Mouse (Mus musculus): ENCODE measurements around the gene Krtap10-4. TPM values are rescaled to one million over a fixed set of nuclear protein-coding genes. Genes with fewer than 3 reads are reported as not detected.

Krtap10-4 gene
- not detected for polyA plus RNA-seq (2014; fragmentation: Illumina TruSeq; extraction: RNeasy Lipid Tissue Mini Kit (QIAGEN cat#74804); ENCODE audit: low read depth, low replicate concordance)

GRCm38 (mm10) chr10:77826951-77827350 lies at the start of gene Krtap10-4:
Gene Krtap10-4 (minus strand): TSS chr10:77827095.

GRCm38 (mm10) chr10:77861675-77862074 lies 34.8 kb upstream of the Krtap10-4 start, which contains the start of gene Gm3285:
Gene Gm3285 (plus strand): TSS chr10:77861975.

GRCm38 (mm10) chr10:77852559-77852958 lies 25.7 kb upstream of the Krtap10-4 start, which contains the start of gene Gm10318:
Gene Gm10318 (plus strand): TSS chr10:77852859.

GRCm38 (mm10) chr10:77846503-77846902 lies 19.6 kb upstream of the Krtap10-4 start, which contains the start of gene Gm36176:
Gene Gm36176 (plus strand): TSS chr10:77846803.

GRCm38 (mm10) chr10:77835647-77836046 lies 8.8 kb upstream of the Krtap10-4 start, which contains the start of gene Krtap10-10:
Gene Krtap10-10 (plus strand): TSS chr10:77835947.

GRCm38 (mm10) chr10:77814382-77814781 lies 12.5 kb downstream of the Krtap10-4 start, which contains the start of gene Gm2696:
Gene Gm2696 (plus strand): TSS chr10:77814682.

GRCm38 (mm10) chr10:77811743-77812142 lies 15.2 kb downstream of the Krtap10-4 start, which contains the start of gene Gm9507:
Gene Gm9507 (minus strand): TSS chr10:77811843.

GRCm38 (mm10) chr10:77798921-77799508 lies 27.9 kb downstream of the Krtap10-4 start, which contains the start of gene Gm19668:
Gene Gm19668 (minus strand): TSS chr10:77799133.

GRCm38 (mm10) chr10:77794976-77795375 lies 31.9 kb downstream of the Krtap10-4 start, which contains the start of gene Gm9639:
Gene Gm9639 (minus strand): TSS chr10:77795076.

GRCm38 (mm10) chr10:77787876-77788275 lies 39.0 kb downstream of the Krtap10-4 start, which contains the start of gene Gm7137:
Gene Gm7137 (minus strand): TSS chr10:77788200.

GRCm38 (mm10) chr10:77782442-77782841 lies 44.5 kb downstream of the Krtap10-4 start, which contains the start of gene Gm3250:
Gene Gm3250 (minus strand): TSS chr10:77782542.

GRCm38 (mm10) chr10:77776844-77777243 lies 50.1 kb downstream of the Krtap10-4 start, which contains the start of gene Gm7138:
Gene Gm7138 (minus strand): TSS chr10:77776944.

Other genes starting within 250 kb of the Krtap10-4 start
- gene Pttg1ip, start 245.4 kb downstream of the Krtap10-4 start, polyA plus RNA-seq (2014; fragmentation: Illumina TruSeq; extraction: RNeasy Lipid Tissue Mini Kit (QIAGEN cat#74804); ENCODE audit: low read depth, low replicate concordance): 132 TPM
- 87.1 TPM for gene Sumo3, start 221.0 kb downstream of the Krtap10-4 start, polyA plus RNA-seq (2014; fragmentation: Illumina TruSeq; extraction: RNeasy Lipid Tissue Mini Kit (QIAGEN cat#74804); ENCODE audit: low read depth, low replicate concordance)
- not detected for gene Gm49325, start 220.9 kb downstream of the Krtap10-4 start, polyA plus RNA-seq (2014; fragmentation: Illumina TruSeq; extraction: RNeasy Lipid Tissue Mini Kit (QIAGEN cat#74804); ENCODE audit: low read depth, low replicate concordance)
- gene Ube2g2, start 204.8 kb downstream of the Krtap10-4 start, polyA plus RNA-seq (2014; fragmentation: Illumina TruSeq; extraction: RNeasy Lipid Tissue Mini Kit (QIAGEN cat#74804); ENCODE audit: low read depth, low replicate concordance): 65.2 TPM
- gene Tspear, start 140.5 kb downstream of the Krtap10-4 start, polyA plus RNA-seq (2014; fragmentation: Illumina TruSeq; extraction: RNeasy Lipid Tissue Mini Kit (QIAGEN cat#74804); ENCODE audit: low read depth, low replicate concordance): not detected
- gene Gm19402, start 136.3 kb downstream of the Krtap10-4 start, polyA plus RNA-seq (2014; fragmentation: Illumina TruSeq; extraction: RNeasy Lipid Tissue Mini Kit (QIAGEN cat#74804); ENCODE audit: low read depth, low replicate concordance): not detected
- not detected for gene Gm9508, start 129.9 kb downstream of the Krtap10-4 start, polyA plus RNA-seq (2014; fragmentation: Illumina TruSeq; extraction: RNeasy Lipid Tissue Mini Kit (QIAGEN cat#74804); ENCODE audit: low read depth, low replicate concordance)
- gene Gm10272, start 120.5 kb downstream of the Krtap10-4 start, polyA plus RNA-seq (2014; fragmentation: Illumina TruSeq; extraction: RNeasy Lipid Tissue Mini Kit (QIAGEN cat#74804); ENCODE audit: low read depth, low replicate concordance): not detected
- gene Gm10024, start 115.6 kb downstream of the Krtap10-4 start, polyA plus RNA-seq (2014; fragmentation: Illumina TruSeq; extraction: RNeasy Lipid Tissue Mini Kit (QIAGEN cat#74804); ENCODE audit: low read depth, low replicate concordance): not detected
- gene Gm10142, start 111.3 kb downstream of the Krtap10-4 start, polyA plus RNA-seq (2014; fragmentation: Illumina TruSeq; extraction: RNeasy Lipid Tissue Mini Kit (QIAGEN cat#74804); ENCODE audit: low read depth, low replicate concordance): not detected
- not detected for gene Krtap12-1, start 106.5 kb downstream of the Krtap10-4 start, polyA plus RNA-seq (2014; fragmentation: Illumina TruSeq; extraction: RNeasy Lipid Tissue Mini Kit (QIAGEN cat#74804); ENCODE audit: low read depth, low replicate concordance)
- not detected for gene Gm10100, start 100.6 kb downstream of the Krtap10-4 start, polyA plus RNA-seq (2014; fragmentation: Illumina TruSeq; extraction: RNeasy Lipid Tissue Mini Kit (QIAGEN cat#74804); ENCODE audit: low read depth, low replicate concordance)
- gene Gm18596, start 84.5 kb downstream of the Krtap10-4 start, polyA plus RNA-seq (2014; fragmentation: Illumina TruSeq; extraction: RNeasy Lipid Tissue Mini Kit (QIAGEN cat#74804); ENCODE audit: low read depth, low replicate concordance): not detected
- not detected for gene Gm9736, start 75.7 kb downstream of the Krtap10-4 start, polyA plus RNA-seq (2014; fragmentation: Illumina TruSeq; extraction: RNeasy Lipid Tissue Mini Kit (QIAGEN cat#74804); ENCODE audit: low read depth, low replicate concordance)
- not detected for gene Gm3233, start 67.4 kb downstream of the Krtap10-4 start, polyA plus RNA-seq (2014; fragmentation: Illumina TruSeq; extraction: RNeasy Lipid Tissue Mini Kit (QIAGEN cat#74804); ENCODE audit: low read depth, low replicate concordance)
- not detected for gene Gm3238, start 55.8 kb downstream of the Krtap10-4 start, polyA plus RNA-seq (2014; fragmentation: Illumina TruSeq; extraction: RNeasy Lipid Tissue Mini Kit (QIAGEN cat#74804); ENCODE audit: low read depth, low replicate concordance)
- gene Gm7138, start 50.2 kb downstream of the Krtap10-4 start, polyA plus RNA-seq (2014; fragmentation: Illumina TruSeq; extraction: RNeasy Lipid Tissue Mini Kit (QIAGEN cat#74804); ENCODE audit: low read depth, low replicate concordance): not detected
- not detected for gene Gm3250, start 44.6 kb downstream of the Krtap10-4 start, polyA plus RNA-seq (2014; fragmentation: Illumina TruSeq; extraction: RNeasy Lipid Tissue Mini Kit (QIAGEN cat#74804); ENCODE audit: low read depth, low replicate concordance)
- not detected for gene Gm7137, start 38.9 kb downstream of the Krtap10-4 start, polyA plus RNA-seq (2014; fragmentation: Illumina TruSeq; extraction: RNeasy Lipid Tissue Mini Kit (QIAGEN cat#74804); ENCODE audit: low read depth, low replicate concordance)
- gene Gm9639, start 32.0 kb downstream of the Krtap10-4 start, polyA plus RNA-seq (2014; fragmentation: Illumina TruSeq; extraction: RNeasy Lipid Tissue Mini Kit (QIAGEN cat#74804); ENCODE audit: low read depth, low replicate concordance): not detected
- not detected for gene Gm19668, start 28.0 kb downstream of the Krtap10-4 start, polyA plus RNA-seq (2014; fragmentation: Illumina TruSeq; extraction: RNeasy Lipid Tissue Mini Kit (QIAGEN cat#74804); ENCODE audit: low read depth, low replicate concordance)
- gene Gm9507, start 15.3 kb downstream of the Krtap10-4 start, polyA plus RNA-seq (2014; fragmentation: Illumina TruSeq; extraction: RNeasy Lipid Tissue Mini Kit (QIAGEN cat#74804); ENCODE audit: low read depth, low replicate concordance): not detected
- gene Gm2696, start 12.4 kb downstream of the Krtap10-4 start, polyA plus RNA-seq (2014; fragmentation: Illumina TruSeq; extraction: RNeasy Lipid Tissue Mini Kit (QIAGEN cat#74804); ENCODE audit: low read depth, low replicate concordance): not detected
- gene Krtap10-10, start 8.9 kb upstream of the Krtap10-4 start, polyA plus RNA-seq (2014; fragmentation: Illumina TruSeq; extraction: RNeasy Lipid Tissue Mini Kit (QIAGEN cat#74804); ENCODE audit: low read depth, low replicate concordance): not detected
- not detected for gene Gm36176, start 19.7 kb upstream of the Krtap10-4 start, polyA plus RNA-seq (2014; fragmentation: Illumina TruSeq; extraction: RNeasy Lipid Tissue Mini Kit (QIAGEN cat#74804); ENCODE audit: low read depth, low replicate concordance)
- not detected for gene Gm10318, start 25.8 kb upstream of the Krtap10-4 start, polyA plus RNA-seq (2014; fragmentation: Illumina TruSeq; extraction: RNeasy Lipid Tissue Mini Kit (QIAGEN cat#74804); ENCODE audit: low read depth, low replicate concordance)
- not detected for gene Gm3285, start 34.9 kb upstream of the Krtap10-4 start, polyA plus RNA-seq (2014; fragmentation: Illumina TruSeq; extraction: RNeasy Lipid Tissue Mini Kit (QIAGEN cat#74804); ENCODE audit: low read depth, low replicate concordance)
- 0.13 TPM for gene Lrrc3, start 75.4 kb upstream of the Krtap10-4 start, polyA plus RNA-seq (2014; fragmentation: Illumina TruSeq; extraction: RNeasy Lipid Tissue Mini Kit (QIAGEN cat#74804); ENCODE audit: low read depth, low replicate concordance)
- 0.55 TPM for gene Trpm2, start 143.5 kb upstream of the Krtap10-4 start, polyA plus RNA-seq (2014; fragmentation: Illumina TruSeq; extraction: RNeasy Lipid Tissue Mini Kit (QIAGEN cat#74804); ENCODE audit: low read depth, low replicate concordance)
- 14.6 TPM for gene 1810043G02Rik, start 151.4 kb upstream of the Krtap10-4 start, polyA plus RNA-seq (2014; fragmentation: Illumina TruSeq; extraction: RNeasy Lipid Tissue Mini Kit (QIAGEN cat#74804); ENCODE audit: low read depth, low replicate concordance)
- gene Pfkl, start 183.0 kb upstream of the Krtap10-4 start, polyA plus RNA-seq (2014; fragmentation: Illumina TruSeq; extraction: RNeasy Lipid Tissue Mini Kit (QIAGEN cat#74804); ENCODE audit: low read depth, low replicate concordance): 73.9 TPM
- gene Dnmt3l, start 214.9 kb upstream of the Krtap10-4 start, polyA plus RNA-seq (2014; fragmentation: Illumina TruSeq; extraction: RNeasy Lipid Tissue Mini Kit (QIAGEN cat#74804); ENCODE audit: low read depth, low replicate concordance): not detected
- not detected for gene Aire, start 216.5 kb upstream of the Krtap10-4 start, polyA plus RNA-seq (2014; fragmentation: Illumina TruSeq; extraction: RNeasy Lipid Tissue Mini Kit (QIAGEN cat#74804); ENCODE audit: low read depth, low replicate concordance)
- gene Icosl, start 242.2 kb upstream of the Krtap10-4 start, polyA plus RNA-seq (2014; fragmentation: Illumina TruSeq; extraction: RNeasy Lipid Tissue Mini Kit (QIAGEN cat#74804); ENCODE audit: low read depth, low replicate concordance): 5.8 TPM